Mouse (Mus musculus): ENCODE measurements at regions not wholly inside any gene's neighbourhood (a gene's known extent, or its start where the extent isn't known, plus 50 kb on each side); places are given as distances from the start of the nearest gene placed in this dataset.

- no peak for TF ChIP-seq CTCF (conservative IDR thresholded peaks at IDR 0.05; ENCODE audit: low read length)
- TF ChIP-seq POU5F1 (IDR thresholded peaks at IDR 0.05; ENCODE audit: borderline replicate concordance, low read length): no peak
- no peak for TF ChIP-seq NANOG (IDR thresholded peaks at IDR 0.05; ENCODE audit: borderline replicate concordance, low read length)
These were observed 144.0 kb upstream of the Adamts9 start for GRCm38 (mm10) chr6:93087329-93087728.
